Mouse (Mus musculus) lung, adult 2 months (tissue): ENCODE data around the gene Sgce.

Source experiments
- CTCF ChIP-seq: fragments of 200-500 bp; IDR thresholded peaks from 2 replicates; pipeline ENCODE4 v1.5.1; 2011; ENCODE audit warnings: mild to moderate bottlenecking, low read length, control low read depth; ENCODE audit not compliant: insufficient read depth
- POLR2A ChIP-seq: fragments of 200-500 bp; IDR thresholded peaks from 2 replicates; pipeline ENCODE4 v1.6.1; 2011; ENCODE audit warnings: low read depth, mild to moderate bottlenecking, control low read depth, low read length, borderline replicate concordance; ENCODE audit errors: extremely low read depth

- TF ChIP-seq CTCF (no peak), POLR2A (no peak)
Observed at GRCm38 (mm10) chr6:4722142-4722541, 24.9 kb downstream of the Sgce start.
